Mouse (Mus musculus) kidney, adult 2 months (tissue): ENCODE measurements around the gene Scd2.

Experiments used
- CTCF ChIP-seq: fragments of 200-500 bp; conservative IDR thresholded peaks from 2 replicates; pipeline ENCODE4 v1.5.1; 2011; ENCODE audit warnings: low read depth, mild to moderate bottlenecking, control low read depth, low read length, moderate library complexity, mixed read lengths; ENCODE audit not compliant: insufficient read depth, insufficient read length
- POLR2A ChIP-seq: fragments of 200-500 bp; IDR thresholded peaks from one replicate; pipeline ENCODE4 v1.6.1; 2011; ENCODE audit warnings: low read depth, low read length, control low read depth

- TF ChIP-seq CTCF (no peak), POLR2A (no peak)
Observed at GRCm38 (mm10) chr19:44311306-44312006, 18.0 kb downstream of the Scd2 start.
